Mouse (Mus musculus) duodenum, adult 2 months (tissue): ENCODE measurements around the gene Olfr1262. TPM values are rescaled to one million over a fixed set of nuclear protein-coding genes. Genes with fewer than 3 reads are reported as not detected.

ENCODE experiments used
- polyA plus RNA-seq: library from polyadenylated mRNA; depleted of rRNA; stranded (reverse); fragments of >200 nt; gene quantifications from 2 replicates; pipeline ENCODE4 v1.2.3, GENCODE M21; 2012; ENCODE audit warnings: low replicate concordance; rRNA removed

Gene Olfr1262
- polyA plus RNA-seq = not detected in 2 replicates

DNA sequence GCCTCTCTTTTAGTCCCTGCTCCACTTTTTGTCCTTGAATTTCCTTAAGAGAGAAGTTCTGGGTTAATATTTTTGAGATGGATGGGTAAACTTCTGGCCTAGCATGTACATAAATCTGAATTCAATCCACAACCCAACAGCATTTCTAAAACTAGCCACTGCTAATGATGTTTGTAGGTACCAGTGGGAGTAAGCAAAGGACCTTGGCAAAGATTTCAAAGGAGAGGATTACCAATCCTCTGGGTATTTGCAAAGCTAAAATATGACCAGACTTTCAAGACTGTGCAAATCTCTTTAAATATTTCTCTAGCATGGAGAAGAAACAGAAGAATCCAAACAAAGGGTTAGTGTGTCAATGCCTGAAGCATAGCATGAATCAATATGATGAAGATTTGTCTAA is at the start of gene Olfr1262:
TSS of gene Olfr1262 (plus strand) at position 301 of the 400 bp plus-strand sequence.

DNA sequence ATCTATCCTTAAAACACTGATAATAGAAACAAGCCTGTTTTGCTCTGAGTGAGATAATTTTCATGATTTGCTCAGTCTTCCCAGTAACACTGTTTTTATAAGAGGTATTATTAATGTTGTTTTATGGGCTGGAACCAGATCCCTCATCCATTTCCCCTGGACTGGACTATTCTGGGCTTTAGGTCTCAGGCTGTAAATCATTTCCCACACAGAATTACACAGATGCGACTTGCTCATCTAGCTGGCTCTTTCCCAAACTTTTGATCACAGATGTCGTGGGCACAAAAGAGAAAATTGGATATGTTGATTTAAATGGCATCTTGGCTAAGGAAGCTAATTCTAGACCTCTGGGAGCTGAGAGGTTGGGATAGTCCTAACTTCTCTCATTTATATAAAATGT is 25.8 kb upstream of the Olfr1262 start, which contains the start of gene Olfr1260:
TSS of gene Olfr1260 (plus strand) at position 157 of the 400 bp plus-strand sequence.

DNA sequence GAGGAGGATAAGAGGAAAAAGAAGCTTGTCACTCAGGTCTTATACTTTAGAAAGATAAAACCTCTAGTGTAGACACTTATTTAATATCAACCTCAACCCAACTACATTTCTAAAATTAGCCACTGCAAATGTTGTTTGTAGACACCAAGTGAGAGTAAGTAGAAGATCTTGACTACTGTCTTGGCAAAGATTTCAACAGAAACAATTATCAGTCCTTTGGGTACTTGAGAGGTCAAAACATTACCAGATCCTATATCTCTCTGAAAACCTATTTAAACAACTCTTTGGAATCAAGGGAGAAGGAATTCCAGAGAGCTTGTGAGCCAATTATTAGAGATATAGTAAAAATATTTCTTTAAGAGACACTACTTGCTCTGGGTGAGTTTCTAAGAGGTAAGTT is 9.0 kb upstream of the Olfr1262 start, which contains the start of gene Olfr1261:
TSS of gene Olfr1261 (plus strand) at position 301 of the 400 bp plus-strand sequence.

DNA sequence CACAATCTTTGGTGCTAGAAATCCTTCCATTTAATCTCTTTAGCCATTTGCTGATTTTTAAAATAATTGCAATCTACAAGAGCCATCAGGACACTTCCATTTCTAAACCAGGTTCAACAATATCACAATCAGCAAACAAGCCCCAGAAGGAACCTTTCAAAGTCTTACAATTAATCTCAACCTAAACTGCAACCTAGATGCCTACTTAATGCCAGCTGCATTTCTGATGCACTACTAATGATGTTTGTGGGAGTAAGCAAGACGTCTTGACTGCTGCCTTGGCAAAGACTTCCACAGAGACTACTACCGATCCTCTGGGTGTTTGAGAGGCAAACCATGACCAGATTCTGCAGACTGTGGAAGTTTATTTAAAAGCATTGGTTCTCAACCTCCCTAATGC is 11.9 kb downstream of the Olfr1262 start, which contains the start of gene Olfr1263:
TSS of gene Olfr1263 (plus strand) at position 301 of the 400 bp plus-strand sequence.

DNA sequence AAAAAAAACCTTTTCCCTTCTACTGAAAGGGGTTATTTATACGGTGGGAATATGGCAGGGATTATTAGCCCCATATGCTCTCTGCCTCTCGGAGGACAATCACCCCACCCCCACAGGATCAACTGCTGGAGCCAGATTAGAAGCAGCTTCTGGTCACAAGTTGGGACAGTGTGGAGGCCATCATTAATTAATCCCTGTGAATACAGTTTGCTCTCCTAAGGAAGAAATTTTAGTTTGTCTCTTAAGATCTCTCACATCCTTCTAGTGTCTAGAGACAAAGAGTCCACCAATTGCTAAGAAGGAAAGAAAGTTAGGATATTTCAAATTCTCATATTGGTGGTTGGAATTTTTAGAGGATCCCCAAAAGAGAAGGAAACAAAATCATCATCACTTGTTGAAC is 25.5 kb downstream of the Olfr1262 start, which contains the start of gene Olfr1264:
TSS of gene Olfr1264 (minus strand) at position 101 of the 400 bp plus-strand sequence.

DNA sequence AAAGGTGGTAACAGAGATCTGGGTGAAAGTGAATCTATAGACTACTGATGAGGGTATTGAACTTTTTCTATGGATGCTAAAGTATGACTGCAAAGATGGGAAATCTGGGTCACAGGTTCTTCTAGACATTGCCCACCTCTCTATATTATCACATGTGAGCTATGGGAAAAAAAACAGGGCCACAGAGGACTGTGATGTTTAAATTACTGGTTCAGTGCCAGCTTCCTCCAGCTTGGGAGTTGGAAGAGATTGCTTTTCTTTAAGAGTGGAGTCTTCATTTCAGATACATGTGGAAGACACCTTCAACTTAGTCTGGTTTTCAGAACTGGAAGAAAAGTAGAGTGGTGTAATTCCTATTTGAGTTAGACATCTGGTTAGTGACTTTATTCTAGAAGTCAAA is 35.1 kb downstream of the Olfr1262 start, which contains the start of gene Olfr1265:
TSS of gene Olfr1265 (plus strand) at position 301 of the 400 bp plus-strand sequence.

Other genes starting within 250 kb of the Olfr1262 start
- gene Olfr1253, start 243.1 kb upstream of the Olfr1262 start, polyA plus RNA-seq = not detected in 2 replicates
- gene Olfr1254, start 206.5 kb upstream of the Olfr1262 start, polyA plus RNA-seq = not detected in 2 replicates
- gene Olfr1255, start 188.1 kb upstream of the Olfr1262 start, polyA plus RNA-seq = not detected in 2 replicates
- gene Olfr1256, start 158.6 kb upstream of the Olfr1262 start, polyA plus RNA-seq = not detected in 2 replicates
- not detected in 2 replicates for gene Olfr48, start 151.9 kb upstream of the Olfr1262 start, polyA plus RNA-seq
- gene Olfr1257, start 121.7 kb upstream of the Olfr1262 start, polyA plus RNA-seq = not detected in 2 replicates
- gene Olfr1258, start 72.8 kb upstream of the Olfr1262 start, polyA plus RNA-seq = not detected in 2 replicates
- not detected in 2 replicates for gene Olfr1259, start 51.5 kb upstream of the Olfr1262 start, polyA plus RNA-seq
- not detected in 2 replicates for gene Olfr1260, start 25.8 kb upstream of the Olfr1262 start, polyA plus RNA-seq
- gene Olfr1261, start 8.9 kb upstream of the Olfr1262 start, polyA plus RNA-seq = not detected in 2 replicates
- not detected in 2 replicates for gene Olfr1263, start 12.0 kb downstream of the Olfr1262 start, polyA plus RNA-seq
- not detected in 2 replicates for gene Olfr1264, start 25.4 kb downstream of the Olfr1262 start, polyA plus RNA-seq
- not detected in 2 replicates for gene Olfr1265, start 35.2 kb downstream of the Olfr1262 start, polyA plus RNA-seq
- not detected in 2 replicates for gene Olfr140, start 63.4 kb downstream of the Olfr1262 start, polyA plus RNA-seq
- gene Olfr1269, start 121.3 kb downstream of the Olfr1262 start, polyA plus RNA-seq = not detected in 2 replicates
- gene Olfr32, start 142.2 kb downstream of the Olfr1262 start, polyA plus RNA-seq = not detected in 2 replicates
- not detected in 2 replicates for gene Olfr1270, start 152.9 kb downstream of the Olfr1262 start, polyA plus RNA-seq
- gene Olfr1506, start 224.3 kb downstream of the Olfr1262 start, polyA plus RNA-seq = not detected in 2 replicates